Mouse (Mus musculus) limb, embryonic 11.5 days (tissue): ENCODE results near the gene Gm11938. TPM values are rescaled to one million over a fixed set of nuclear protein-coding genes. Genes with fewer than 3 reads are reported as not detected.
"Not testable (repeated sequence)": the region's sequence is repeated elsewhere in the genome, so short reads cannot be mapped to it uniquely, and the experiment has no call there.

Experiments used
- ATAC-seq: fragments of 200-750 bp; cut with Nextera tagmentation; 2 replicates; pipeline ENCODE4 v1.8.0; 2017; ENCODE audit warnings: low read depth; ENCODE audit not compliant: insufficient number of reproducible peaks, low FRiP score, low TSS enrichment
- DNase-seq: peaks from one replicate; pipeline ENCODE4 v3.0.0-alpha.2; 2015; ENCODE audit warnings: low spot score
- H3K27ac ChIP-seq: fragments of 300-500 bp; sonication (generic); replicated peaks from 2 replicates; pipeline ENCODE4 v1.5.1; 2014; ENCODE audit warnings: low read depth, mild to moderate bottlenecking, low read length
- H3K27me3 ChIP-seq: fragments of 300-500 bp; sonication (generic); 2 replicates; pipeline ENCODE4 v1.6.1; 2014; ENCODE audit warnings: mild to moderate bottlenecking, low read length, mixed read lengths; ENCODE audit not compliant: control insufficient read depth, insufficient read depth
- H3K36me3 ChIP-seq: fragments of 300-500 bp; sonication (generic); 2 replicates; pipeline ENCODE4 v1.6.1; 2014; ENCODE audit warnings: mild to moderate bottlenecking, low read length, moderate library complexity, mixed read lengths; ENCODE audit not compliant: control insufficient read depth, insufficient read depth
- H3K4me1 ChIP-seq: fragments of 300-500 bp; sonication (generic); 2 replicates; pipeline ENCODE4 v1.6.1; 2014; ENCODE audit warnings: low read length, mixed read lengths; ENCODE audit not compliant: control insufficient read depth, insufficient read depth
- H3K4me2 ChIP-seq: fragments of 300-500 bp; sonication (generic); 2 replicates; pipeline ENCODE4 v1.6.1; 2014; ENCODE audit warnings: low read depth, mild to moderate bottlenecking, moderate library complexity; ENCODE audit not compliant: severe bottlenecking
- H3K4me3 ChIP-seq: fragments of 300-500 bp; sonication (generic); 2 replicates; pipeline ENCODE4 v1.5.1; 2014; ENCODE audit warnings: low read depth, low read length
- H3K9ac ChIP-seq: fragments of 300-500 bp; sonication (generic); 2 replicates; pipeline ENCODE4 v1.6.1; 2014; ENCODE audit warnings: mild to moderate bottlenecking, low read length
- H3K9me3 ChIP-seq: fragments of 300-500 bp; sonication (generic); 2 replicates; pipeline ENCODE4 v1.6.1; 2016; ENCODE audit warnings: low read length; ENCODE audit not compliant: control insufficient read depth
- WGBS: fragments of 180-500 bp; shearing (Covaris S2); extraction: QIAGEN DNeasy Blood & Tissue Kit; methylation state at CpG from one replicate; pipeline ENCODE4 v1.1.7; 2014; 5-methylcytosine and 5-hydroxymethylcytosine counted together
- polyA plus RNA-seq: library from polyadenylated mRNA; unstranded; fragments of >200 nt; fragmentation: Nextera tagmentation; extraction: Ambion mirVana; gene quantifications from 2 replicates; pipeline ENCODE4 v1.2.1, GENCODE M21; 2014

Gm11938 gene
- polyA plus RNA-seq, 1 experiment from 2014 or later = not detected

- Histone ChIP-seq H3K4me1 (no peaks in the 10 kb centered on the region), H3K4me2 (no peak overlapping the region), H3K27me3 (no peaks in the 10 kb centered on the region), H3K4me3 (no peak overlapping the region), H3K27ac (no peak overlapping the region), H3K9ac (no peak overlapping the region), H3K9me3 (no peaks in the 10 kb centered on the region), H3K36me3 (no peaks in the 10 kb centered on the region)
- ATAC-seq (no peak), DNase-seq (no peak)
- 82% methylated on average over 3 of the region's 3 CpGs for whole genome bisulfite sequencing
Observed at GRCm38 (mm10) chr11:99630890-99631289, 27.8 kb upstream of the Gm11938 start.

GRCm38 (mm10) chr11:99628138-99628537 is 25.0 kb upstream of the Gm11938 start, which contains the start of gene Krtap4-1:
Krtap4-1 (minus strand) TSS chr11:99628238.
- no peak within 1 kb of the TSS for H3K27ac ChIP-seq
- H3K4me3 ChIP-seq = no peak within 1 kb of the TSS
- no peaks in the 10 kb centered on the region for H3K27me3 ChIP-seq
- DNase-seq (no peak), ATAC-seq (no peak)
- no peak within 1 kb of the TSS for H3K4me2 ChIP-seq
- WGBS = 78% methylated on average over 4 of the region's 4 CpGs
- no peaks in the 10 kb centered on the region for H3K4me1 ChIP-seq
- no peaks in the 10 kb centered on the region for H3K36me3 ChIP-seq
- H3K9me3 ChIP-seq = no peaks in the 10 kb centered on the region
- H3K9ac ChIP-seq = no peak within 1 kb of the TSS

GRCm38 (mm10) chr11:99620335-99620734 is 17.2 kb upstream of the Gm11938 start, which contains the start of gene Gm11562:
Gm11562 (minus strand) TSS chr11:99620435.
- no peak within 1 kb of the TSS for H3K4me2 ChIP-seq
- WGBS = 85% methylated on average over 2 of the region's 2 CpGs

GRCm38 (mm10) chr11:99614796-99615363 is 11.8 kb upstream of the Gm11938 start, which contains the start of gene Krtap2-4:
Krtap2-4 (minus strand) TSS chr11:99614846.
- no peak within 1 kb of the TSS for H3K9ac ChIP-seq
- no peaks in the 10 kb centered on the region for H3K9me3 ChIP-seq
- no peaks in the 10 kb centered on the region for H3K36me3 ChIP-seq
- no peak within 1 kb of the TSS for H3K27ac ChIP-seq
- no peaks in the 10 kb centered on the region for H3K4me1 ChIP-seq
- no peak within 1 kb of the TSS for H3K4me2 ChIP-seq
- H3K4me3 ChIP-seq = no peak within 1 kb of the TSS
- ATAC-seq = no peak
- H3K27me3 ChIP-seq = no peaks in the 10 kb centered on the region
- 81% methylated on average over 3 of the region's 3 CpGs for WGBS
- no peak for DNase-seq

More at GRCm38 (mm10) chr11:99620335-99620734, 17.2 kb upstream of the Gm11938 start, which contains the start of gene Gm11562:
- Histone ChIP-seq H3K9me3 (no peaks in the 10 kb centered on the region), H3K27me3 (no peaks in the 10 kb centered on the region), H3K4me3 (no peak within 1 kb of the TSS), H3K36me3 (no peaks in the 10 kb centered on the region), H3K27ac (no peak within 1 kb of the TSS), H3K4me1 (no peaks in the 10 kb centered on the region), H3K9ac (no peak within 1 kb of the TSS)
- DNase-seq = no peak
- no peak for ATAC-seq

GRCm38 (mm10) chr11:99610089-99610488 is 7.0 kb upstream of the Gm11938 start, which contains the start of gene Gm11937:
Gm11937 (minus strand) TSS chr11:99610189.
- DNase-seq, H3K9me3 ChIP-seq: not testable (repeated sequence)
- 54% methylated on average over 1 of the region's 2 CpGs for WGBS

GRCm38 (mm10) chr11:99609126-99609525 is 6.0 kb upstream of the Gm11938 start:
- H3K4me3 ChIP-seq = no peak overlapping the region
- ATAC-seq (no peak), DNase-seq (no peak)
- 70% methylated on average over 1 of the region's 1 CpGs for WGBS
- no peak overlapping the region for H3K4me2 ChIP-seq
- H3K36me3 ChIP-seq = no peaks in the 10 kb centered on the region
- no peaks in the 10 kb centered on the region for H3K27me3 ChIP-seq
- H3K9me3 ChIP-seq = no peaks in the 10 kb centered on the region
- no peak overlapping the region for H3K27ac ChIP-seq
- no peak overlapping the region for H3K9ac ChIP-seq
- no peaks in the 10 kb centered on the region for H3K4me1 ChIP-seq

More at GRCm38 (mm10) chr11:99610089-99610488, 7.0 kb upstream of the Gm11938 start, which contains the start of gene Gm11937:
- not testable (repeated sequence) for H3K9ac ChIP-seq, H3K36me3 ChIP-seq, H3K4me2 ChIP-seq, H3K4me3 ChIP-seq, ATAC-seq, H3K27ac ChIP-seq, H3K4me1 ChIP-seq, H3K27me3 ChIP-seq

- H3K4me3 ChIP-seq, H3K27ac ChIP-seq, ATAC-seq, H3K9me3 ChIP-seq, H3K27me3 ChIP-seq, H3K4me2 ChIP-seq, H3K4me1 ChIP-seq, DNase-seq, H3K36me3 ChIP-seq, H3K9ac ChIP-seq: not testable (repeated sequence)
- 80% methylated on average over 3 of the region's 6 CpGs for WGBS
Observed at GRCm38 (mm10) chr11:99597742-99598141, 5.4 kb downstream of the Gm11938 start, which contains the start of gene Krtap9-3. Krtap9-3 (minus strand) TSS chr11:99598105.

- no peak within 1 kb of the TSS for H3K9ac ChIP-seq
- H3K4me3 ChIP-seq = no peak within 1 kb of the TSS
- no peaks in the 10 kb centered on the region for H3K27me3 ChIP-seq
- no peaks in the 10 kb centered on the region for H3K9me3 ChIP-seq
- H3K36me3 ChIP-seq = no peaks in the 10 kb centered on the region
- no peak within 1 kb of the TSS for H3K27ac ChIP-seq
- DNase-seq (no peak), ATAC-seq (no peak)
- no peaks in the 10 kb centered on the region for H3K4me1 ChIP-seq
- WGBS = 83% methylated on average over 6 of the region's 6 CpGs
- no peak within 1 kb of the TSS for H3K4me2 ChIP-seq
Observed at GRCm38 (mm10) chr11:99590981-99591380, 12.1 kb downstream of the Gm11938 start, which contains the start of gene Krtap1-3. Krtap1-3 (minus strand) TSS chr11:99591339.
